Mouse (Mus musculus): Measurements from ENCODE around the gene Terb1.

Gene Terb1

GRCm38 (mm10) chr8:104509061-104510006 lies at the start of gene Terb1:
Gene Terb1, minus strand, starts transcription at chr8:104509910.
- DNase-seq: peak; percentile 58 to 81

- DNase-seq: no peak
Observed at GRCm38 (mm10) chr8:104557226-104557625, 47.5 kb upstream of the Terb1 start.

GRCm38 (mm10) chr8:104555191-104555590 lies 45.5 kb upstream of the Terb1 start:
- DNase-seq: peak in 1 of 2 experiments; percentile 19

GRCm38 (mm10) chr8:104543440-104544045 lies 33.8 kb upstream of the Terb1 start:
- peak; percentile 45 to 66 for DNase-seq

GRCm38 (mm10) chr8:104542160-104542559 lies 32.5 kb upstream of the Terb1 start:
- no peak for DNase-seq

- no peak for DNase-seq
Observed at GRCm38 (mm10) chr8:104541515-104541880, 31.8 kb upstream of the Terb1 start.

- peak; percentile 24 to 59 for DNase-seq
Observed at GRCm38 (mm10) chr8:104540710-104541514, 31.2 kb upstream of the Terb1 start.

GRCm38 (mm10) chr8:104540238-104540637 lies 30.5 kb upstream of the Terb1 start:
- DNase-seq: no peak

- no peak for DNase-seq
Observed at GRCm38 (mm10) chr8:104539566-104539965, 29.9 kb upstream of the Terb1 start.

GRCm38 (mm10) chr8:104538896-104539295 lies 29.2 kb upstream of the Terb1 start:
- no peak for DNase-seq

- DNase-seq: no peak
Observed at GRCm38 (mm10) chr8:104536028-104536427, 26.3 kb upstream of the Terb1 start.

GRCm38 (mm10) chr8:104535378-104535777 lies 25.7 kb upstream of the Terb1 start:
- DNase-seq: no peak

- peak in 1 of 2 experiments; percentile 11 for DNase-seq
Observed at GRCm38 (mm10) chr8:104534779-104535141, 25.1 kb upstream of the Terb1 start.

- DNase-seq: peak; percentile 91 to 95
Observed at GRCm38 (mm10) chr8:104533971-104534778, 24.5 kb upstream of the Terb1 start, which contains the start of the genes Nae1 and Car7. Gene Nae1, minus strand, starts transcription at chr8:104534637. Gene Car7, plus strand, starts transcription at chr8:104534689.

- DNase-seq: no peak
Observed at GRCm38 (mm10) chr8:104533551-104533950, 23.8 kb upstream of the Terb1 start.

GRCm38 (mm10) chr8:104529671-104530070 lies 20.0 kb upstream of the Terb1 start:
- no peak for DNase-seq

- no peak for DNase-seq
Observed at GRCm38 (mm10) chr8:104517872-104518271, 8.2 kb upstream of the Terb1 start.

- DNase-seq: no peak
Observed at GRCm38 (mm10) chr8:104510134-104510533, 424 bp upstream of the Terb1 start.

- no peak for DNase-seq
Observed at GRCm38 (mm10) chr8:104479091-104479490, 30.6 kb downstream of the Terb1 start.

GRCm38 (mm10) chr8:104472465-104472864 lies 37.2 kb downstream of the Terb1 start:
- DNase-seq: no peak

- DNase-seq: no peak
Observed at GRCm38 (mm10) chr8:104467463-104467862, 42.2 kb downstream of the Terb1 start.

GRCm38 (mm10) chr8:104452177-104452576 lies 57.5 kb downstream of the Terb1 start:
- DNase-seq: no peak
